Mouse (Mus musculus) thymus, postnatal 14 days (tissue): ENCODE measurements at regions not wholly inside any gene's neighbourhood (a gene's known extent, or its start where the extent isn't known, plus 50 kb on each side); places are given as distances from the start of the nearest gene placed in this dataset.

Experiments
- DNase-seq: peaks from one replicate; pipeline ENCODE4 v3.0.0; 2021

- DNase-seq, result no peak
Observed at GRCm38 (mm10) chr9:122568691-122569441, 178.3 kb upstream of the Topaz1 start.

GRCm38 (mm10) chr9:122569511-122570455 lies 177.4 kb upstream of the Topaz1 start:
- DNase-seq, result no peak

- no peak for DNase-seq
Observed at GRCm38 (mm10) chr9:122571001-122571400, 176.1 kb upstream of the Topaz1 start.

GRCm38 (mm10) chr9:122571402-122572059 lies 175.6 kb upstream of the Topaz1 start:
- DNase-seq, result no peak

GRCm38 (mm10) chr9:122572060-122572835 lies 174.9 kb upstream of the Topaz1 start:
- peak; percentile 25 for DNase-seq

- no peak for DNase-seq
Observed at GRCm38 (mm10) chr9:122572836-122573267, 174.3 kb upstream of the Topaz1 start.

GRCm38 (mm10) chr9:122585228-122585627 lies 161.9 kb upstream of the Topaz1 start:
- DNase-seq, result no peak

- DNase-seq, result no peak
Observed at GRCm38 (mm10) chr9:122586421-122586820, 160.7 kb upstream of the Topaz1 start.

- DNase-seq, result no peak
Observed at GRCm38 (mm10) chr9:122586986-122587385, 160.2 kb upstream of the Topaz1 start.

GRCm38 (mm10) chr9:122588246-122588645 lies 158.9 kb upstream of the Topaz1 start:
- DNase-seq, result no peak

- no peak for DNase-seq
Observed at GRCm38 (mm10) chr9:122592820-122593615, 154.1 kb upstream of the Topaz1 start.

- DNase-seq, result no peak
Observed at GRCm38 (mm10) chr9:122595120-122595943, 151.8 kb upstream of the Topaz1 start.

- DNase-seq, result no peak
Observed at GRCm38 (mm10) chr9:122603106-122603505, 144.0 kb upstream of the Topaz1 start.

GRCm38 (mm10) chr9:122609616-122610015 lies 137.5 kb upstream of the Topaz1 start:
- DNase-seq, result no peak

GRCm38 (mm10) chr9:122610918-122611317 lies 136.2 kb upstream of the Topaz1 start:
- no peak for DNase-seq

- DNase-seq, result no peak
Observed at GRCm38 (mm10) chr9:122614579-122615252, 132.4 kb upstream of the Topaz1 start.

GRCm38 (mm10) chr9:122615351-122615750 lies 131.8 kb upstream of the Topaz1 start:
- peak; percentile 7 for DNase-seq

GRCm38 (mm10) chr9:122617793-122618192 lies 129.4 kb upstream of the Topaz1 start:
- DNase-seq, result no peak

- DNase-seq, result no peak
Observed at GRCm38 (mm10) chr9:122625081-122625480, 122.1 kb upstream of the Topaz1 start.

- DNase-seq, result no peak
Observed at GRCm38 (mm10) chr9:122626346-122626745, 120.8 kb upstream of the Topaz1 start.
